Mouse (Mus musculus) kidney, adult 2 months (tissue): ENCODE measurements at regions not wholly inside any gene's neighbourhood (a gene's known extent, or its start where the extent isn't known, plus 50 kb on each side); places are given as distances from the start of the nearest gene placed in this dataset.
A peak's percentile ranks its signal among the peaks of the same experiment; 100 is the strongest.

Source experiments
- DNase-seq: peaks from one replicate; pipeline ENCODE4 v3.0.0; 2021
- H3K27ac ChIP-seq: fragments of 200-500 bp; 2 replicates; pipeline ENCODE4 v1.5.1; 2012; ENCODE audit warnings: low read depth, low read length, control low read depth, inconsistent platforms; ENCODE audit not compliant: insufficient read depth
- H3K27me3 ChIP-seq: fragments of 200-500 bp; replicated peaks from 2 replicates; pipeline ENCODE4 v1.6.1; 2012; ENCODE audit warnings: mild to moderate bottlenecking, moderate library complexity, low read length, inconsistent platforms; ENCODE audit not compliant: control insufficient read depth, insufficient read depth
- H3K36me3 ChIP-seq: fragments of 200-500 bp; 2 replicates; pipeline ENCODE4 v1.6.1; 2012; ENCODE audit warnings: mild to moderate bottlenecking, moderate library complexity, low read length, inconsistent platforms; ENCODE audit not compliant: control insufficient read depth, insufficient read depth
- H3K4me1 ChIP-seq: fragments of 200-500 bp; 2 replicates; pipeline ENCODE4 v1.6.1; 2011; ENCODE audit warnings: low read length; ENCODE audit not compliant: control insufficient read depth, insufficient read depth
- H3K4me3 ChIP-seq: fragments of 200-500 bp; 2 replicates; pipeline ENCODE4 v1.5.1; 2011; ENCODE audit warnings: mild to moderate bottlenecking, low read depth, low read length, control low read depth; ENCODE audit not compliant: insufficient read depth
- CTCF ChIP-seq: fragments of 200-500 bp; conservative IDR thresholded peaks from 2 replicates; pipeline ENCODE4 v1.5.1; 2011; ENCODE audit warnings: low read depth, mild to moderate bottlenecking, control low read depth, low read length, moderate library complexity, mixed read lengths; ENCODE audit not compliant: insufficient read depth, insufficient read length
- POLR2A ChIP-seq: fragments of 200-500 bp; IDR thresholded peaks from one replicate; pipeline ENCODE4 v1.6.1; 2011; ENCODE audit warnings: low read depth, low read length, control low read depth
- WGBS: fragments of 180-500 bp; shearing (Covaris S2); methylation state at CpG from one replicate; pipeline ENCODE4 v1.1.7; 2018; 5-methylcytosine and 5-hydroxymethylcytosine counted together

GRCm38 (mm10) chr9:60957438-60957837, 163.1 kb downstream of the Uaca start:
- Histone ChIP-seq H3K27ac (no peak overlapping the region), H3K27me3 (no peaks in the 10 kb centered on the region), H3K36me3 (no peaks in the 10 kb centered on the region), H3K4me3 (no peak overlapping the region), H3K4me1 (no peaks in the 10 kb centered on the region)
- no peak for DNase-seq
- 74% methylated on average over 5 of the region's 5 CpGs for WGBS
- no peak for TF ChIP-seq CTCF
- no peak for TF ChIP-seq POLR2A

DNA sequence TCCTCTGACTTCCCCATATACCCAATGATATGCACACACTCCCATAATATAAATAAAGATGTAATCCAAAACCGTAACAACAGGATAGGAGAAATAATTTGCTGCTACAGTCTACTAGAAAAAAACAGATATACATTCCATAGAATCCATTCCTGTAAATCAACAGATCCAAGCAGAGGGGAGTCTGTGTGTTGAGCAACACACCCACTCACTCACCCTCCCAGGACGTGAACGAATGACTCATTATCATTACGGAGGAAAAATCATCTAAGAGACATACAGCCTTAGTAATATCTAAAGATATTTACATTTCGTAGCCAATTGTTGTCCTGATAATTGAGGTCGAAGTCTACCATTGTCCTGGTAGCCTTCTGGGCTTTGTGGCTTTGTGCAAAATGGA, 165.2 kb downstream of the Uaca start:
- TF ChIP-seq CTCF (no peak), POLR2A (no peak)
- H3K4me1 ChIP-seq = no peaks in the 10 kb centered on the region
- H3K4me3 ChIP-seq = no peak overlapping the region
- H3K27me3 ChIP-seq = no peaks in the 10 kb centered on the region
- no peak for DNase-seq
- H3K36me3 ChIP-seq = no peaks in the 10 kb centered on the region
- no peak overlapping the region for H3K27ac ChIP-seq
- 81% methylated on average over 6 of the region's 6 CpGs for WGBS

DNA sequence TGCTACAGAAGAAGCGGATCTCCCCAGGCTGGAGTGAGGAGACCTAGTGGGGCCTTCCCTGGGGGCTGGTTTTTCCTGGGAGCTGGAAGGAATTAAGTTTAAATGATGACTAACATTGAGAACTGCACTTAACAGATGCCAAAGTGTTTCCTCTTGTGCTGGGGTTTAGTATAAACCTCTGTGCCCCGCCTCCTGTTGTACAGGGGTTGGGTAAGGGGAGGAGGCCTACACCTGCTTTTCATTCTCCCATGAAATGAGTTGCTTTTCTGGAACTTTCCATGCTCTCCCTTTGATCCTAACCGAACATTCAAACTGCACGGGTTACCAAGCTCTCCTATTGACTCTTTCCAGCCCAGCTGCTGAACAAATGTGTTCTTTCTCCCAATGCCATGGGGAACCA, 167.7 kb downstream of the Uaca start:
- H3K4me3 ChIP-seq = no peak overlapping the region
- no peak for TF ChIP-seq CTCF
- no peak for TF ChIP-seq POLR2A
- H3K4me1 ChIP-seq = no peaks in the 10 kb centered on the region
- DNase-seq = no peak
- 70% methylated on average over 4 of the region's 4 CpGs for WGBS
- H3K36me3 ChIP-seq = no peaks in the 10 kb centered on the region
- no peaks in the 10 kb centered on the region for H3K27me3 ChIP-seq
- H3K27ac ChIP-seq = no peak overlapping the region

- H3K27ac ChIP-seq = no peak overlapping the region
- H3K27me3 ChIP-seq = no peaks in the 10 kb centered on the region
- TF ChIP-seq POLR2A (no peak), CTCF (no peak)
- DNase-seq = no peak
- H3K4me3 ChIP-seq = no peak overlapping the region
- WGBS = 93% methylated on average over 1 of the region's 1 CpGs
- no peaks in the 10 kb centered on the region for H3K36me3 ChIP-seq
- H3K4me1 ChIP-seq = no peaks in the 10 kb centered on the region
These were observed 171.3 kb downstream of the Uaca start for GRCm38 (mm10) chr9:60965641-60966040.

- TF ChIP-seq CTCF = peak; percentile 10; the same call in 1 of the 2 replicates
- TF ChIP-seq POLR2A = no peak
- DNase-seq = peak; percentile 19
- WGBS = 38% methylated on average over 4 of the region's 4 CpGs
These were observed 174.1 kb downstream of the Uaca start for GRCm38 (mm10) chr9:60968281-60969031.

DNA sequence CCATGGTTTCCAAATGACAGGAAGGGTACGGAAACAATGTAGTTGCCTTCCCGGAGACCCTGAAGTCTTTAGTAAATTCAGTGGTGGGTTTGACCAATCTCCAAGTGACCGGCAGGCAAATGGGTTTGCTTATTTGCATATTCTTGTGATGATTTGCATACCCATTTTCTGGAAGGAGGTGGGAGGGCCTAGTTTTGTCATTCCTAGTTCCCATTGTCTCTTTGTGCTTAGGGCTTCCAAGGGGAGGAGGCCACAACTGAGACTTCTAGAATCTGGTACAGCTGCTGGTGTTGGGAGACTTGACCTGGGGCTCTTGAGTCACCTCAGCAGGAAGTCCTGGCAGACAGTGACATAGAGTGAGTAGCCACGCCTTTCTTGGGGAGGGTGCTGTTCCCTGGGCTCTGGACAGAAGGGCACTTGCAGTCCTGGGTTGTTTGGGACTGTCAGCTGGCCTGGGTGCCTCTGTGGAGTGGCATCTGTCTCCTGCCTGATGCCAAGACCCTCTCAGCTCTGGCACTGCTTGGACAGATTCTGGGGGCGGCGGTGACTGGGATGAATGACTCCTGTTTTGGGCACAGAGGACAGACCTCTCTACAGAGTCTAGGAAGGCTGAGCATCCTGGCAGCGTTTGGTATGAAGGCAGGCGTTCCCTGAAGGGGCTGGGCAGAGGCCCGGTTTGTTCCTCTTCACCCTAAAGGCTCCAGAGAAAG, 178.0 kb downstream of the Uaca start:
- Histone ChIP-seq H3K36me3 (no peaks in the 10 kb centered on the region), H3K27ac (no peak overlapping the region), H3K27me3 (no peaks in the 10 kb centered on the region), H3K4me1 (no peaks in the 10 kb centered on the region), H3K4me3 (no peak overlapping the region)
- WGBS = 79% methylated on average over 9 of the region's 9 CpGs
- DNase-seq = no peak
- TF ChIP-seq POLR2A = no peak
- no peak for TF ChIP-seq CTCF

More at GRCm38 (mm10) chr9:60968281-60969031, 174.1 kb downstream of the Uaca start:
- Histone ChIP-seq H3K4me1 (no peaks in the 10 kb centered on the region), H3K4me3 (no peak overlapping the region), H3K27me3 (no peaks in the 10 kb centered on the region), H3K36me3 (no peaks in the 10 kb centered on the region), H3K27ac (no peak overlapping the region)

GRCm38 (mm10) chr9:60974546-60974945, 180.2 kb downstream of the Uaca start:
- H3K27ac ChIP-seq = no peak overlapping the region
- no peaks in the 10 kb centered on the region for H3K4me1 ChIP-seq
- TF ChIP-seq CTCF = no peak
- no peak for TF ChIP-seq POLR2A
- peak; percentile 4 for DNase-seq
- whole genome bisulfite sequencing = 91% methylated on average over 1 of the region's 1 CpGs
- no peaks in the 10 kb centered on the region for H3K36me3 ChIP-seq
- no peaks in the 10 kb centered on the region for H3K27me3 ChIP-seq
- no peak overlapping the region for H3K4me3 ChIP-seq
